Mouse (Mus musculus) heart, embryonic 14.5 days (tissue): ENCODE results near the gene Zfp607a. TPM values are rescaled to one million over a fixed set of nuclear protein-coding genes. Genes with fewer than 3 reads are reported as not detected.
A peak's percentile ranks its signal among the peaks of the same experiment; 100 is the strongest.
"Not testable (repeated sequence)": the region's sequence is repeated elsewhere in the genome, so short reads cannot be mapped to it uniquely, and the experiment has no call there.

Experiments used
- ATAC-seq: fragments of 200-750 bp; cut with Nextera tagmentation; 2 replicates; pipeline ENCODE4 v1.8.0; 2017; ENCODE audit warnings: low read depth, moderate TSS enrichment; ENCODE audit not compliant: insufficient number of reproducible peaks, insufficient read depth, low FRiP score
- H3K27ac ChIP-seq, 2 experiments: fragments of 200-500 bp in 1 of 2; fragments of 300-500 bp in 1 of 2; sonication (generic) in 1 of 2; replicated peaks in 1 of 2; 2 replicates each; pipeline ENCODE4 v1.5.1; 2012 to 2014; ENCODE audit warnings: low read depth in 2 of 2, low read length in 2 of 2, control low read depth in 1 of 2, mild to moderate bottlenecking in 1 of 2, mixed read lengths in 1 of 2; ENCODE audit not compliant: control insufficient read depth in 1 of 2, insufficient read depth in 1 of 2
- H3K27me3 ChIP-seq: fragments of 300-500 bp; sonication (generic); 2 replicates; pipeline ENCODE4 v1.6.1; 2014; ENCODE audit warnings: mild to moderate bottlenecking, low read length, control low read depth; ENCODE audit not compliant: control insufficient read depth, insufficient read depth
- H3K36me3 ChIP-seq: fragments of 300-500 bp; sonication (generic); 2 replicates; pipeline ENCODE4 v1.6.1; 2014; ENCODE audit warnings: mild to moderate bottlenecking, control low read depth, low read length, mixed read lengths; ENCODE audit not compliant: control insufficient read depth, insufficient read depth
- H3K4me1 ChIP-seq, 2 experiments: fragments of 200-500 bp in 1 of 2; fragments of 300-500 bp in 1 of 2; sonication (generic) in 1 of 2; 2 replicates each; pipeline ENCODE4 v1.6.1; 2012 to 2014; ENCODE audit warnings: low read length in 2 of 2, control low read depth in 1 of 2, mixed read lengths in 1 of 2; ENCODE audit not compliant: control insufficient read depth in 2 of 2, insufficient read depth in 2 of 2
- H3K4me2 ChIP-seq: fragments of 300-500 bp; sonication (generic); 2 replicates; pipeline ENCODE4 v1.6.1; 2014; ENCODE audit warnings: mild to moderate bottlenecking, low read length
- H3K4me3 ChIP-seq, 2 experiments: fragments of 200-500 bp in 1 of 2; fragments of 300-500 bp in 1 of 2; sonication (generic) in 1 of 2; 2 replicates each; pipeline ENCODE4 v1.5.1; 2012 to 2014; ENCODE audit warnings: low read length in 2 of 2, mild to moderate bottlenecking in 2 of 2, control low read depth in 1 of 2, low read depth in 1 of 2, moderate library complexity in 1 of 2; ENCODE audit not compliant: control insufficient read depth in 1 of 2, insufficient read depth in 1 of 2
- H3K9ac ChIP-seq: fragments of 300-500 bp; sonication (generic); 2 replicates; pipeline ENCODE4 v1.6.1; 2014; ENCODE audit warnings: mild to moderate bottlenecking, low read length
- H3K9me3 ChIP-seq: fragments of 300-500 bp; sonication (generic); 2 replicates; pipeline ENCODE4 v1.6.1; 2016; ENCODE audit warnings: low read length, control low read depth; ENCODE audit not compliant: control insufficient read depth
- WGBS: fragments of 180-500 bp; shearing (Covaris S2); extraction: QIAGEN DNeasy Blood & Tissue Kit; methylation state at CpG from one replicate; pipeline ENCODE4 v1.1.7; 2014; 5-methylcytosine and 5-hydroxymethylcytosine counted together
- polyA plus RNA-seq: library from polyadenylated mRNA; unstranded; fragments of >200 nt; fragmentation: Nextera tagmentation; extraction: Ambion mirVana; gene quantifications from 2 replicates; pipeline ENCODE4 v1.2.1, GENCODE M21; 2014

The Zfp607a gene
- polyA plus RNA-seq, 1 experiment from 2014 or later: 3.8 TPM

DNA sequence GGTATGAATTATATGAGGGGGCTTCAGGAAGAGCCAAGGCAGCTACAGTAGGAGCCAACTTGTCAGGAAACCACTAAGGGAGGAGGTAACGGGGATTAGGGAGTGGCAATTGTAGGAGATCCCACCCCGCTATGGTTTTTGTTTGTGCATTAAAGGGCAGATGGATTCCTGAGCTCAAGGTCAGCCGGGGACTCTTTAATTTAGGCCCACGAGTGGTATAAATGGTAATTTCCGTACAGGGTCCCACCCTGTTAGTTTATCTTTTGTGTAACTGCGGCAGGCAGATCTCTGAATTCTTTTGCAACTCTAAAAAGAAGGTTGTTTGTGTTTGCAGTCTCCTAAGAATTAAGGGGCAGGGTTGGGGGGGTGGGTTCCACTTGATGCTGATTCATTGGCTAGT, 17.2 kb upstream of the Zfp607a start:
- H3K27me3 ChIP-seq: no peaks in the 10 kb centered on the region
- peaks cover 9% of the 10 kb centered on the region for H3K36me3 ChIP-seq
- H3K4me2 ChIP-seq: no peak overlapping the region
- no peak overlapping the region for H3K27ac ChIP-seq
- ATAC-seq: no peak
- H3K4me1 ChIP-seq: peaks cover 2 to 6% of the 10 kb centered on the region in 2 experiments; a peak in 3 of 4 replicates
- WGBS: 81% methylated on average over 6 of the region's 6 CpGs
- H3K4me3 ChIP-seq: no peak overlapping the region
- H3K9me3 ChIP-seq: no peaks in the 10 kb centered on the region
- no peak overlapping the region for H3K9ac ChIP-seq

DNA sequence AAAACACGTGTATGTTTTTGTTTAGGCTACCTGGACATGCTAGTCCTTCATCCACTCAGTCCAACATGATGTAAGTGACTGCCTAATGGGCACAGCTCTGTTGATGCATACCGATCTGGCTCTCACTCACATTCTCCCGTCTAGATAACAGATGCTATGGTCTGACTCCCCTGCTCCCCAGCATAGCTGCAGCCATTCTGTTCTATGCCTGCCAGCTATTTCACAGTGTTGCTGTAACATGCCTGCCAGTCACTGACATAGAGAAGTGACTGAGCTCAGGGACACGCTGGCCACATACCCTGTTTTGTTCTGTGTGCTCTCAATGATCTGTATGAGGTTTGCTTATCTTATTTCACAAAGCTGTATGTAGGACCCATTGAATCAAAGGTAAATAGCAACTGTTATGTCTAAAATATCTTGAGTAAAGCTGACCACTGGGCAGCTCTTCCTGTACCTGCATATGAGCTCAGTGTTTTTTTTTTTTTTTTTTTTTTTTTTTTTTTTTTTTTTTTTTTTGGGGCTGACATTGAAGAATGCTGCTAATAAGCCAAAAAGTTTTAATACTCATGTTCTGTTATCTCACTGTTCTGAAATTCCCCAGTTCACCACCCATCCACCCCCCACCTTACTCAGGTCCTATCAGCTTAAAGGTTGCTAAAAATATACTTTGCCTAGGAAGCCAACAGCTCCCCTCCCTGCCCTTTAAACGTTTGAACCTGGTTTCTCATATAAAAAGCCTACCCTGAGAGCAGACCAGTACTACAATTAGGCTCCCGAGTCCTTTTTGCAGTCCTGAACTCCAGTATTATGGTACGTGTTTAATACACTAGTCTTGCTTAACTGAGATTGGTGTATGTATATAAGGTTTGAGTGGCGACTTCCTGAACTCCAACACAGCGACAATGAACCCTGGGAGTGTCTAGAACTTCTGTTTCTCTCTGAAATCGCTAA, 2.2 kb downstream of the Zfp607a start:
- WGBS: 8% methylated on average over 10 of the region's 10 CpGs
- Histone ChIP-seq H3K36me3 (peaks cover 15% of the 10 kb centered on the region), H3K27me3 (no peaks in the 10 kb centered on the region), H3K4me2 (peak overlapping the region; percentile 75), H3K9me3 (no peaks in the 10 kb centered on the region), H3K4me1 (peaks cover 3 to 12% of the 10 kb centered on the region in 2 experiments), H3K27ac (peak overlapping the region; percentile 88 to 94), H3K9ac (peak overlapping the region; percentile 76), H3K4me3 (peak overlapping the region; percentile 53 to 80; a peak in 3 of 4 replicates)
- ATAC-seq: peak; percentile 62

DNA sequence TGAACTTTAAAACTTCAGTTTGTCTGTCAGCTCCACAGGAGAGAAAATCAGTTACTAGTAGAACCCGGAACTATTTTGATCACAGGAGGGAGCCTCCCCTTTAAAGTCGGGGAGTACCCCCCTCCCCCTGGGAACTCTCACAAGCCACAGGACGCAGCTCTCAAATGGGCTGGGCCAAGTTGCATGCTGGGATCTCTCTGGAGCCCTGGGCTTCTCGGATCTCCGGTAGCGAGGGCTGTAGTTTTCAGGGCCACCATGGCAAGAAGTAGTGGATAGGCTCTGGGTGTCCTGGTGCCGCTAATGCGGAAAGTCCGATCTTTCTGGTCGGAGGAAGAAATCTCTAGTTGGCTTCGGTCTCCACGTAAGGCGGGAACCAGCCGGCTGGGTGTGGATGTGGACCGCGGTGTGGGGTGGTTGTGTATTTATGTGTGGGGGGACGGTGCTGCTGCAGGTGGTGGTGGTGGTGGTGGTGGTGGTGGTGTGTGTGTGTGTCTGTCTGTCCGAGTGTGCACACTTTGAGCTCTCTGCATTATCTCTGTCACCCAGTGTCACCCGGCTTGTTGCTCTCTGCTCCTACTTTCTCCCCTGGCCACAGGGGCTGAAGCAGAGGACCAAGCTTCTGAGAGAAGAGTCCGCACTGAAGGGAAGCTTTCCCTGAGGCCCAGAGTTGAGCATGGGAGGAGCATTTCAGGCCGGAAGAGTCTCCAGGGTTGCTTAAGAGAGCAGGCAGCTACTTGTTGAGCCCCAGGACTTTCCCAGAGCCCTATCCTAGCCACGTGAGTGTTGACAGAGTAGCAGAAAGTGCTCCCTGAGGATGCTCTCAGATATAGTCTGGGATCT, 3.3 kb downstream of the Zfp607a start:
- peak overlapping the region; percentile 75 for H3K4me2 ChIP-seq
- peak overlapping the region; percentile 88 to 94 for H3K27ac ChIP-seq
- H3K36me3 ChIP-seq: peaks cover 22% of the 10 kb centered on the region
- ATAC-seq: peak; percentile 82
- H3K4me3 ChIP-seq: peak overlapping the region; percentile 53 to 80
- under 1% methylated on average over 22 of the region's 22 CpGs for WGBS
- H3K9me3 ChIP-seq: no peaks in the 10 kb centered on the region
- peak overlapping the region; percentile 76 for H3K9ac ChIP-seq
- H3K4me1 ChIP-seq: peaks cover 3 to 12% of the 10 kb centered on the region in 2 experiments
- H3K27me3 ChIP-seq: no peaks in the 10 kb centered on the region

DNA sequence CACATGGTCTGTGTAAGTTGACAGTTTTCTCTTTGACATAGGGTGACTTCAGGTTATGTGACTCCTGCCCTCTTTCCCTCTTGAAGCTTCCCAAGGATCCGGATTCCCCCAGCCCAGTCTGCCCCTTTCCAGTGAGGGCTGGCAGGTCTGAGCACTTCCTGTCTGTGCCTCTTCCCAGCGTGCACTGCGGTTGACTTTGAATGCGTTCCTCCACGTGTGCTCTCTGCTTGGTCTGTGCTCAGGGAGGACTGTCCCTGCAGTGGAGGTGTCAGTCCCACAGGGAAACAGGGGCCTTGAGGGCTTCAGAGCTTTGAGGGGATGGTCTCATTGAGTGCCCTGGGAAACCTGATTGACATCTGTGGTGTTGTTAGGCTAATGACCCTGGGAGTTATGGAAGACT, 5.3 kb downstream of the Zfp607a start:
- not testable (repeated sequence) for H3K4me3 ChIP-seq, H3K4me2 ChIP-seq, H3K27me3 ChIP-seq, H3K9ac ChIP-seq, ATAC-seq, H3K27ac ChIP-seq, H3K9me3 ChIP-seq
- WGBS: 93% methylated on average over 5 of the region's 5 CpGs
- peaks cover 40% of the 10 kb centered on the region for H3K36me3 ChIP-seq
- peaks cover 3 to 12% of the 10 kb centered on the region in 2 experiments for H3K4me1 ChIP-seq

DNA sequence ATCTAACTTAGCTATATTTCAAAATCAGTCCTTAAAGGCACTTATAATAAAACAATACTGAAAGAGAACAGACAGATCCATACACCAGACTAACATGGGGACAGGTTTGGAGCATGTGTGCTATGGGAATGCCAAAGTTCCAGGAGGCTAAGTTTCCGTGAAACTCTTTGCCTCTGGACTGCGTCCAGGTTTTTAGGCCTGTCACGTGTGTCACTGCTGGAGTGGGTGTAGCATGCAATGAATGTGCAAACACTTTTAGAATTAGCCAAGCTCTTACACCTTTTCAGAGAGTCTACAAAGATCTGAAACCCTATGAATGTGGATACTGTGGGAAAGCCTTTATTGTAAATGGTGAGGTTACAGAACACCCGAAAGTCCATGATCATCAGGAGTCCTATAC, 24.4 kb downstream of the Zfp607a start:
- Histone ChIP-seq H3K4me3 (no peak overlapping the region), H3K36me3 (peaks cover 47% of the 10 kb centered on the region), H3K27ac (peak overlapping the region in 1 of 2 experiments; percentile 44; a peak in 1 of 4 replicates), H3K9me3 (no peaks in the 10 kb centered on the region), H3K4me1 (no peaks in the 10 kb centered on the region), H3K4me2 (no peak overlapping the region), H3K27me3 (no peaks in the 10 kb centered on the region), H3K9ac (no peak overlapping the region)
- no peak for ATAC-seq
- 63% methylated on average over 4 of the region's 4 CpGs for WGBS

DNA sequence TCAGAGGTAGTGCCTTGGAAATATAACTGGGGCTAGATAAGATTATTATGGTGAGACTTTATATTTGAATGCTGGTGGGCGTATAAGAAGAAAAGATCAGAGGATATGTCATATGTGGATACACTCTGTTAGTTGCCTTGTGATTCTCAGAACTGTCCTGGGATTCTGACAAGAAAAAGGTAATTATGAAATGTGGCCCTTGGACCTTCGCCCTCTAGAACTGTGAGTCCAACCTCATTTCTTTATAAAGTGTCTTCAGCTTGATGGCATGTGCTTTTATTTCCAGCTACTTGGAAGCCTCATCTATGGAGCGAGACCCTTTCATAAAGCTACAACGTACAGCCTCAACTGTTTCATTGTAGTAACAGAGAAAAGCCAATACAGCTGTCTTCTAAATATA, 43.3 kb downstream of the Zfp607a start:
- H3K9me3 ChIP-seq: peaks cover 7% of the 10 kb centered on the region
- no peak overlapping the region for H3K9ac ChIP-seq
- no peaks in the 10 kb centered on the region for H3K4me1 ChIP-seq
- no peak overlapping the region for H3K27ac ChIP-seq
- ATAC-seq: no peak
- H3K27me3 ChIP-seq: no peaks in the 10 kb centered on the region
- H3K4me2 ChIP-seq: no peak overlapping the region
- WGBS: 91% methylated on average over 4 of the region's 4 CpGs
- no peak overlapping the region for H3K4me3 ChIP-seq
- H3K36me3 ChIP-seq: no peaks in the 10 kb centered on the region

DNA sequence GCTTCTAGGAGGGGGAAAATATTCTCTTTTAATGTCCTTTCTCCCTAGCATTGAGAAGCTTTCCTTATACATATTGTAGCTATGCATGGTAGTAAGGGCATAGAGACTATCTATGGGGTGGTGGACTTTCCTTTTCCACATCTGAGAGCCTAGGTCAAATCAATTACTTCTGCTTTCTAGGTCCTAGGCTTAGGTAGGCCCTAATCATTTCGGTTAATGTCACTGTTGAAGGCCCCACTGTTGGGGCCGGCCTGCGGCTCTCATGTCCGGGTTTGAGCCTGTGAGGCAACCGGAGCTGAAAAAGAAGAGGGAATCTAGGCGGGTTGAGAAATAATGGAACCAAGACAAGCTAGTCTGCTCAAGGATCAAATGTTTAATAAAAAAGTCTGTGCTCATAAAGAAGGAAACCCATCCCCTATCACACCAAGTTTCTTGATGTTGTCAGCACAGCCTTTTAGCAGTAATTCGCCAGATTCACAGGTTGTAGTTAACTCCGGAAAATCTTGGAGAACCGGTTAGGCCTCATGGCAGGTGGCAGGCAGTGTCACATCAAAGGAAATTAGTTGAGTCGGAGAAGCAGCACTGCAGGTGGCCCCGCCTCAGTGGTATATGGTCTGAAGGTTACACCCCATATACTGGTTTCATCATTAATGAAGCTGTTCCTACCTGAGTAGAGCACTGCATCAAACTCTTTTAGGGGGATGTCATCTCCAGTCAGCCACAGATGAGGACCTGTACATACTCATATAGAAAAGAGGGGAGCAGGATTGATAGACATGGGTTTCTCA, 47.9 kb downstream of the Zfp607a start:
- Histone ChIP-seq H3K27ac (no peak overlapping the region), H3K4me2 (no peak overlapping the region), H3K9ac (no peak overlapping the region), H3K4me1 (no peaks in the 10 kb centered on the region), H3K36me3 (peaks cover 10% of the 10 kb centered on the region), H3K4me3 (no peak overlapping the region), H3K27me3 (no peaks in the 10 kb centered on the region), H3K9me3 (peaks cover 7% of the 10 kb centered on the region)
- WGBS: 75% methylated on average over 11 of the region's 11 CpGs
- no peak for ATAC-seq
